Mouse (Mus musculus) heart, adult 2 months (tissue): ENCODE measurements around the gene Zdhhc7.

ENCODE experiments used
- CTCF ChIP-seq: fragments of 200-600 bp; IDR thresholded peaks from 2 replicates; pipeline ENCODE4 v1.8.1; 2022; ENCODE audit warnings: antibody characterized with exemption, mild to moderate bottlenecking, moderate library complexity
- POLR2A ChIP-seq: fragments of 200-500 bp; IDR thresholded peaks from 2 replicates; pipeline ENCODE4 v1.6.1; 2011; ENCODE audit warnings: mild to moderate bottlenecking, low read depth, low read length, control low read depth; ENCODE audit not compliant: insufficient read depth

GRCm38 (mm10) chr8:120112535-120112934 lies 11.3 kb upstream of the Zdhhc7 start:
- TF ChIP-seq CTCF (no peak), POLR2A (no peak)
